Mouse (Mus musculus) heart, embryonic 14.5 days (tissue): ENCODE results near the gene Atp8b3. TPM values are rescaled to one million over a fixed set of nuclear protein-coding genes. Genes with fewer than 3 reads are reported as not detected.

Experiments
- ATAC-seq: fragments of 200-750 bp; cut with Nextera tagmentation; 2 replicates; pipeline ENCODE4 v1.8.0; 2017; ENCODE audit warnings: low read depth, moderate TSS enrichment; ENCODE audit not compliant: insufficient number of reproducible peaks, insufficient read depth, low FRiP score
- H3K27ac ChIP-seq, 2 experiments: fragments of 200-500 bp in 1 of 2; fragments of 300-500 bp in 1 of 2; sonication (generic) in 1 of 2; replicated peaks in 1 of 2; 2 replicates each; pipeline ENCODE4 v1.5.1; 2012 to 2014; ENCODE audit warnings: low read depth in 2 of 2, low read length in 2 of 2, control low read depth in 1 of 2, mild to moderate bottlenecking in 1 of 2, mixed read lengths in 1 of 2; ENCODE audit not compliant: control insufficient read depth in 1 of 2, insufficient read depth in 1 of 2
- H3K27me3 ChIP-seq: fragments of 300-500 bp; sonication (generic); 2 replicates; pipeline ENCODE4 v1.6.1; 2014; ENCODE audit warnings: mild to moderate bottlenecking, low read length, control low read depth; ENCODE audit not compliant: control insufficient read depth, insufficient read depth
- H3K36me3 ChIP-seq: fragments of 300-500 bp; sonication (generic); 2 replicates; pipeline ENCODE4 v1.6.1; 2014; ENCODE audit warnings: mild to moderate bottlenecking, control low read depth, low read length, mixed read lengths; ENCODE audit not compliant: control insufficient read depth, insufficient read depth
- H3K4me1 ChIP-seq, 2 experiments: fragments of 200-500 bp in 1 of 2; fragments of 300-500 bp in 1 of 2; sonication (generic) in 1 of 2; 2 replicates each; pipeline ENCODE4 v1.6.1; 2012 to 2014; ENCODE audit warnings: low read length in 2 of 2, control low read depth in 1 of 2, mixed read lengths in 1 of 2; ENCODE audit not compliant: control insufficient read depth in 2 of 2, insufficient read depth in 2 of 2
- H3K4me2 ChIP-seq: fragments of 300-500 bp; sonication (generic); 2 replicates; pipeline ENCODE4 v1.6.1; 2014; ENCODE audit warnings: mild to moderate bottlenecking, low read length
- H3K4me3 ChIP-seq, 2 experiments: fragments of 200-500 bp in 1 of 2; fragments of 300-500 bp in 1 of 2; sonication (generic) in 1 of 2; 2 replicates each; pipeline ENCODE4 v1.5.1; 2012 to 2014; ENCODE audit warnings: low read length in 2 of 2, mild to moderate bottlenecking in 2 of 2, control low read depth in 1 of 2, low read depth in 1 of 2, moderate library complexity in 1 of 2; ENCODE audit not compliant: control insufficient read depth in 1 of 2, insufficient read depth in 1 of 2
- H3K9ac ChIP-seq: fragments of 300-500 bp; sonication (generic); 2 replicates; pipeline ENCODE4 v1.6.1; 2014; ENCODE audit warnings: mild to moderate bottlenecking, low read length
- H3K9me3 ChIP-seq: fragments of 300-500 bp; sonication (generic); 2 replicates; pipeline ENCODE4 v1.6.1; 2016; ENCODE audit warnings: low read length, control low read depth; ENCODE audit not compliant: control insufficient read depth
- WGBS: fragments of 180-500 bp; shearing (Covaris S2); extraction: QIAGEN DNeasy Blood & Tissue Kit; methylation state at CpG from one replicate; pipeline ENCODE4 v1.1.7; 2014; 5-methylcytosine and 5-hydroxymethylcytosine counted together
- polyA plus RNA-seq: library from polyadenylated mRNA; unstranded; fragments of >200 nt; fragmentation: Nextera tagmentation; extraction: Ambion mirVana; gene quantifications from 2 replicates; pipeline ENCODE4 v1.2.1, GENCODE M21; 2014

Gene Atp8b3
- polyA plus RNA-seq, 1 experiment from 2014 or later: 0.08 TPM

DNA sequence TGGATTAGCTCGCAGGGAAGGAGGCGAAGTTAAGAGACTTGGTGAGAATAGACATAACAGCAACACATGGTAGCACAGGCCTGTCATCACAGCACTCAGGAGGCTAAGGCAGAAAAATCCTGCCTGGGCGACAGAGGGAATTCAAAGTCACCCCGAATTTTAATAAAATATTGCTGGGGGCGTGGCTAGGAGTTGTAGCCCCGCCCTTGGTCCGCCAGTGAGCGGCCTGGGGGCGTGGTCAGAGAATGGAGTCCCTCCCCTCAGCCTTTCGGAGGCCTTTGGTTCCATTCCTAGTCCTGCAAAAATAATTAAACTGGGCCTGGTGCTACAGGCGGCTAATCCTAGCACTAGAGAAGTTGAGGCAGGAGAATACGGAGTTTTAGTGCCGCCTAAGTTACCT is 3.2 kb downstream of the Atp8b3 start:
- Histone ChIP-seq H3K4me2 (peak overlapping the region; percentile 27; the same call in 1 of the 2 replicates), H3K27me3 (peaks cover 16% of the 10 kb centered on the region)

GRCm38 (mm10) chr10:80535071-80535470 is 3.9 kb downstream of the Atp8b3 start:
- 11% methylated on average over 14 of the region's 14 CpGs for WGBS
- ATAC-seq: no peak
- no peak overlapping the region for H3K4me3 ChIP-seq
- peaks cover 16% of the 10 kb centered on the region for H3K27me3 ChIP-seq
- H3K4me1 ChIP-seq: peaks cover 2 to 11% of the 10 kb centered on the region in 2 experiments; a peak in 3 of 4 replicates
- no peak overlapping the region for H3K27ac ChIP-seq
- H3K9me3 ChIP-seq: no peaks in the 10 kb centered on the region
- H3K9ac ChIP-seq: no peak overlapping the region
- no peaks in the 10 kb centered on the region for H3K36me3 ChIP-seq
- H3K4me2 ChIP-seq: peak overlapping the region; percentile 27

More for the DNA sequence above, 3.2 kb downstream of the Atp8b3 start:
- Histone ChIP-seq H3K36me3 (0 out of 2 replicates have a peak, but pooled peaks cover 2% of the 10 kb centered on the region), H3K27ac (no peak overlapping the region), H3K4me3 (no peak overlapping the region), H3K4me1 (peaks cover 2 to 11% of the 10 kb centered on the region in 2 experiments; a peak in 3 of 4 replicates), H3K9ac (no peak overlapping the region), H3K9me3 (no peaks in the 10 kb centered on the region)
- ATAC-seq: no peak
- WGBS: 11% methylated on average over 13 of the region's 13 CpGs

- H3K27ac ChIP-seq: no peak overlapping the region
- WGBS: 7% methylated on average over 7 of the region's 7 CpGs
- H3K4me1 ChIP-seq: peaks cover 1 to 8% of the 10 kb centered on the region in 2 experiments; a peak in 3 of 4 replicates
- no peak overlapping the region for H3K9ac ChIP-seq
- no peak overlapping the region for H3K4me2 ChIP-seq
- H3K9me3 ChIP-seq: no peaks in the 10 kb centered on the region
- H3K36me3 ChIP-seq: no peaks in the 10 kb centered on the region
- no peak overlapping the region for H3K4me3 ChIP-seq
- ATAC-seq: no peak
- peaks cover 16% of the 10 kb centered on the region for H3K27me3 ChIP-seq
Measured at GRCm38 (mm10) chr10:80533704-80534103, 5.2 kb downstream of the Atp8b3 start.

- Histone ChIP-seq H3K4me2 (no peak overlapping the region), H3K9ac (no peak overlapping the region), H3K27ac (no peak overlapping the region), H3K4me3 (no peak overlapping the region), H3K36me3 (no peaks in the 10 kb centered on the region), H3K9me3 (no peaks in the 10 kb centered on the region), H3K27me3 (peaks cover 13% of the 10 kb centered on the region), H3K4me1 (peaks cover 0 to 8% of the 10 kb centered on the region in 2 experiments; a peak in 1 of 4 replicates)
- no peak for ATAC-seq
- 81% methylated on average over 11 of the region's 11 CpGs for WGBS
Measured at GRCm38 (mm10) chr10:80532783-80533182, 6.1 kb downstream of the Atp8b3 start.

DNA sequence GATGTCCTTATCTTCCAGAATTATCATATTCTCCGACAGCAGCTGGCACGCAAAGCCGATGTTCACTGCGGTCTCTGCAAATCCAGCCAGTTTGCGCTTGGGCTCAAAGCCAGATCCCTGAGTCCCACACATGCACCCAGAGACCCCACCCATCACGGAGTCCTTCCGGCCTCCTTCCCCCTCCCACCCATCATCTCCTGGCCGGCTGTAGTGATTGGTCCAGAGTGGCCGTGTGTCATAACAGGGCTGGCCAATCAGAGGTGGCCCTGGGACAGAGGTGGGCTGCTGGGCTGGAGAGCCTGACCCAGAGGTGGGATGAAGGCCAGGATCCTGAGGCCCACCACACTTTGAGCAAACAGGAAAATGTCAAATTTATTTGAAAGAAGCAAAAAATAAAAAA is 12.8 kb downstream of the Atp8b3 start:
- Histone ChIP-seq H3K4me3 (no peak overlapping the region), H3K27me3 (no peaks in the 10 kb centered on the region), H3K36me3 (no peaks in the 10 kb centered on the region), H3K9me3 (no peaks in the 10 kb centered on the region), H3K4me2 (no peak overlapping the region), H3K4me1 (0 out of 4 replicates have a peak, but pooled peaks cover 0 to 3% of the 10 kb centered on the region in 2 experiments), H3K9ac (no peak overlapping the region), H3K27ac (no peak overlapping the region)
- ATAC-seq: 0 out of 2 replicates have a peak, but pooled peaks have one; percentile 29
- 26% methylated on average over 9 of the region's 9 CpGs for WGBS

GRCm38 (mm10) chr10:80523299-80523698 is 15.6 kb downstream of the Atp8b3 start:
- Histone ChIP-seq H3K27me3 (no peaks in the 10 kb centered on the region), H3K36me3 (no peaks in the 10 kb centered on the region), H3K4me2 (no peak overlapping the region), H3K4me1 (0 out of 4 replicates have a peak, but pooled peaks cover 0 to 3% of the 10 kb centered on the region in 2 experiments), H3K27ac (no peak overlapping the region), H3K4me3 (no peak overlapping the region), H3K9ac (no peak overlapping the region), H3K9me3 (no peaks in the 10 kb centered on the region)
- WGBS: 94% methylated on average over 7 of the region's 7 CpGs
- ATAC-seq: no peak

- no peak overlapping the region for H3K27ac ChIP-seq
- WGBS: 60% methylated on average over 2 of the region's 2 CpGs
- no peaks in the 10 kb centered on the region for H3K9me3 ChIP-seq
- H3K4me2 ChIP-seq: no peak overlapping the region
- H3K9ac ChIP-seq: no peak overlapping the region
- peaks cover 15% of the 10 kb centered on the region for H3K27me3 ChIP-seq
- no peak overlapping the region for H3K4me3 ChIP-seq
- no peak for ATAC-seq
- no peaks in the 10 kb centered on the region for H3K36me3 ChIP-seq
- H3K4me1 ChIP-seq: no peaks in the 10 kb centered on the region
Measured at GRCm38 (mm10) chr10:80519287-80519686, 19.6 kb downstream of the Atp8b3 start.

DNA sequence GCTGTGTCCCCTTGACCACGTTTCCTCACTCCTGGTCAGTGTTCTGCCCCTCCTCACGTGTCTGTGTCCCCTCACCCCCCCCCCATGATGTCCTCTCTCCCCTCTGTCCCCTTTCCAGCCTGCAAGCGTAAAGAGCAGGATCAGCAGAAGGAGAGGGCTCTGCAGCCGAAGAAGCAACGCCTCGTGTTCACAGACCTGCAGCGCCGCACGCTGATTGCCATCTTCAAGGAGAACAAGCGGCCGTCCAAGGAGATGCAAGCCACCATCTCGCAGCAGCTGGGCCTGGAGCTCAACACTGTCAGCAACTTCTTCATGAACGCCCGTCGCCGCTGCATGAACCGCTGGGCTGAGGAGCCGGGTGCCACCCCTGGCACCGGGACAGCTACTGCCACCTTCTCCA is 25.2 kb downstream of the Atp8b3 start:
- Histone ChIP-seq H3K4me2 (0 out of 2 replicates have a peak overlapping the region, but pooled peaks have one; percentile 23), H3K4me3 (no peak overlapping the region), H3K9ac (peak overlapping the region; percentile 40; the same call in 1 of the 2 replicates), H3K9me3 (no peaks in the 10 kb centered on the region), H3K27me3 (peaks cover 43% of the 10 kb centered on the region), H3K27ac (no peak overlapping the region), H3K36me3 (no peaks in the 10 kb centered on the region), H3K4me1 (peaks cover 0 to 4% of the 10 kb centered on the region in 2 experiments; a peak in 1 of 4 replicates)
- no peak for ATAC-seq
- WGBS: 4% methylated on average over 18 of the region's 19 CpGs
